Mouse (Mus musculus): ENCODE measurements around the gene Bag3.

Gene Bag3

GRCm38 (mm10) chr7:128537676-128538075 is 14.3 kb downstream of the Bag3 start:
- DNase-seq (ENCODE audit: low spot score in 2 of 2): no peak

GRCm38 (mm10) chr7:128538196-128538595 is 14.8 kb downstream of the Bag3 start:
- DNase-seq (ENCODE audit: low spot score in 2 of 2): no peak

GRCm38 (mm10) chr7:128538769-128539168 is 15.4 kb downstream of the Bag3 start:
- DNase-seq (ENCODE audit: low spot score in 2 of 2): no peak

DNA sequence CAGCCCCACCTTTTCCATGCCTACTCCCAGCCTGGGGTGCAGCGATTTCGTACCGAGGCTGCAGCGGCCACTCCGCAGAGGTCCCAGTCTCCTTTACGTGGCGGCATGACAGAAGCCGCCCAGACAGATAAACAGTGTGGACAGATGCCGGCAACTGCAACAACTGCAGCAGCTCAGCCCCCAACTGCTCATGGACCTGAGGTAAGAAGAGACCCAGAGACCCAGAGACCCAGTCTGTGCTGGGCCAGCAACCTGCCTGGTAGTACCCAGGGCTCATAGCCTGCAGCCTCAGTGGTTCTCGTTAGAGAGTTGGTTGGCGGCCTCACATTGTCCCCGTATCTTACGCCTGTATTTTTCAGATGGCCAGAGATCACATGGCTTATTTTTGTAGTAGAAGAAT is 16.7 kb downstream of the Bag3 start:
- DNase-seq (ENCODE audit: low spot score in 2 of 2): no peak

GRCm38 (mm10) chr7:128540734-128541133 is 17.3 kb downstream of the Bag3 start:
- no peak for DNase-seq (ENCODE audit: low spot score in 2 of 2)

GRCm38 (mm10) chr7:128541186-128541585 is 17.8 kb downstream of the Bag3 start:
- no peak for DNase-seq (ENCODE audit: low spot score in 2 of 2)

GRCm38 (mm10) chr7:128541771-128542170 is 18.4 kb downstream of the Bag3 start:
- no peak for DNase-seq (ENCODE audit: low spot score in 2 of 2)

DNA sequence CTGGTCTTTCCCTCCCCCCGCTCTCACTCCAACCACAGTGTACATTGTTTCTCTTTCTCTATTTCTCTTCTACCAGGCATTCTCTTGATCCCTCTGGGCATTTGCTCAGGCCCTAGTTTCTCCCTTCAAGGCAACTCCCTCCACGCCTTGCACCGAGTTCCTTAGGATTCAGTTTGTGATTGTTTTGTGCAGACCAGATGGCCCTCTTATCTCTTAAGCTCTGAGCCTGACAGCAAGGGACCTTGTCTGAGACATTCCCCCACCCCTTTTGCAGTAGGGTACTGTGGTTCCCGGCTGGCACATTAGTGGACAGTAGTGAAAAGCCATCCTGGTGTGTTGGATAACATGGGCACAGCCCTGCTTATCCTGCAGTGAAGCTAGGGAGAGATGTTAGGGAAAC is 19.1 kb downstream of the Bag3 start:
- no peak for DNase-seq (ENCODE audit: low spot score in 2 of 2)

- no peak for DNase-seq (ENCODE audit: low spot score in 2 of 2)
Observed at GRCm38 (mm10) chr7:128543148-128543855, 19.9 kb downstream of the Bag3 start.

DNA sequence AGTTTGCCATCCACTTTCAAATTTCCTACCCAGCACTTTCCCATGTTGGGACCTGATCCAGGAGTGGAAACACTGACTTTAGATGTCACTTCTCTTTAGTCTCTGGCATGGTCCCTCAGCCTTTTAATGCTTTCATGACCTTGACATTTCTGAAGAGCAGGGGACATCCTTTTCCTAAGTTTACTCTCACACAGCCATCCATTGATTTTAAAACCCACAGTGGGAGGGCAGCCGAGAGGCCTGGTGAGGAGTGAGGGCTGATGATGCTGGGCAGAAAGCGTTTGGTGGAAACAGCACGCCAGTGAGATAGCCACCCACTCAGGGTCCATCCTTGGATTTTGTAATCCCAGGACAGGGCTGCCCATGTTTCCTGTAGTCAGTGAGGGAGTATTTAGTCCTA is 20.5 kb downstream of the Bag3 start:
- DNase-seq (ENCODE audit: low spot score in 2 of 2): no peak

DNA sequence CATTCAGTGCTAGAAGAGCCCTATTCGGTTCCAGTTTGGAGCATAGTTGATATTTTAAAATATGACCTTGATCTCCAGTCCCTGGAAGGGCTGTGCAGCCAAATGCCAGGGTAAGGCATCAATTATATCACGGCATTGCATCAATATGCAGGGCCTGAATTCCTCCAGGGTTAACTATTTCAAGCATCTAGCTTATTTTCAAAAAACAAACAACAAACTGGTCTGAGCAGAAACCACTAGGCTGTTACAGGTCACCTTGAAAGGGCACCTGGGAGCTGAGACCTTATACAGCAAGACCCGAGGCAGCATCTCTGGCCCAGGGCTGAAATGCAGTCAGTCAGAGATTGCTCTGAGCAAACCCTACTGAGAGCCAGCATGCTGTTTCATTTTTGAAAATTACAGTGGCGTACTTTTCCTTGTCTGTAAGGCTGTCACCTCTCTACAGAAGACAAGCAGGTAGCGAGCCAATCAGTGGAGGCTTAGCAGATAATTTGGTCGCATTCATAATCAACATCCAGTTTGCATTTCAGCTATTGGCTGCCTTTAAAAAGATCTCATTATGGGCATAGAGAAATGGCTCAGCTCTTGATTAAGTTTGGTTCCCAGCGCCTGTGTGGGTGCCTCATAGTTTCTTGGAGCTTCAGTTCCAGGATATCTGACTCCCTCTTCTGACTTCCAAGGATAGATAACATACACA is 21.3 kb downstream of the Bag3 start:
- no peak for DNase-seq (ENCODE audit: low spot score in 2 of 2)

DNA sequence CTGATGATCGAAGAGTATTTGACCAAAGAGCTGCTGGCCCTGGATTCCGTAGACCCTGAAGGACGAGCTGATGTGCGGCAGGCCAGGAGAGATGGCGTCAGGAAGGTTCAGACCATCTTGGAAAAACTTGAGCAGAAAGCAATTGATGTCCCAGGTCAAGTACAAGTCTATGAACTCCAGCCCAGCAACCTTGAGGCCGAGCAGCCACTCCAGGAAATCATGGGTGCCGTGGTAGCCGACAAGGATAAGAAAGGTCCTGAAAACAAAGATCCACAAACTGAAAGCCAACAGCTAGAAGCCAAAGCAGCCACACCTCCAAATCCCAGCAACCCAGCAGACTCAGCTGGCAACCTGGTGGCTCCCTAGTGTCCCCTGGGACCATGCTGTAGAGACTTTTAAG is 22.6 kb downstream of the Bag3 start:
- DNase-seq (ENCODE audit: low spot score in 2 of 2): no peak

- no peak for DNase-seq (ENCODE audit: low spot score in 2 of 2)
Observed at GRCm38 (mm10) chr7:128549137-128549536, 25.7 kb downstream of the Bag3 start.

DNA sequence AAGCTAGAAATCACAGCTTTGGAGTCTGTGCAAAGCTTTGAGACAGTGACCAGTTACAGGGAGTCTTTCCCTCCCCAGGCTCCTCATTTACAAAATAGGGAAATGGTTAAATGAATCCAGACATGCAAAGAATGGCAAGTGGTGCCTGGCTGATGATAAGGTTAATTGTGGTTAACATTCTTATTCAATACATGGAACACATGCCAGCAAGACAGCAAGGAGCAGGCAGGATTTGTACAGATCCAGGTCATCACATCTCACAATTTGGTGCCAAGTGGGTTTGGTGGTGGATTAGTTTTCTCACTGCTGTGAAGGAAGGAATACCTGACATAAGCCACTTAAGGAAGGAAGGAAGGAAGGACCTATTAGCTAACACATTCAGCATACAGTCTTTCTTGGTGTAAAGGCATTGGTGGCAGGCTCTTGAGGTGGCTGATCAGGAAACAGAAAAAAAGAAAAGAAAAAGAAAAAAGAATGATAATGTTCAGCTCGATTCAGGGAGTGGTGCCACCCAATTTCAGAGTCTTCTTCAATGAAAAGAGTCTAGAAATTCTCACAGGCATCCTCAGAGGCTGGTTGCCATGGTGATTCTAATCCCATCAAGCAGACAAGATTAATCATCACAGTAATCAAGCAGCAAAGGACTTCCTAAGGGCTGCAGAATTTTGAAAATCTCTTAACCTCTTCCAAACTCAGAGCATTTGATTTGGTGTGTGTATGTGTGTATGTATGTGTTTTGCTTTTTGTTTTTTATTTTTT is 27.1 kb downstream of the Bag3 start:
- DNase-seq (ENCODE audit: low spot score in 2 of 2): no peak

DNA sequence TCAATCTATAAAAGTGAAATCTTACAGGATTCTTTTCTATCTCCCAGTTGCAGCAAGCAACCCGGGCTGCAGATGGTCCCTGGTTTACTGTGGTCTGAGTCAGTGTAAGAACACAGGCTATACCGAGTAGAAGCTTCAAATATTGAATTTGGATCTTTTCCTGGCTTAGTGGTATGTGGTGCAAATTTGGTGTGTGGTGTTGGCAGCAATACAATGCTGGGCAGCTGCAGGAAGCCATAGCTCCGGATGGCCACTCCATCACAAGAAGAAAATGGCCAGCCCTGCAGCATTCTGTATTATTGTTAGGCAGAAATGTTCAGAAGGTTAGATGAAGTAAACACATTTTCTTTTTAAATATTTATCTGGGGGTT is 27.7 kb downstream of the Bag3 start:
- DNase-seq (ENCODE audit: low spot score in 2 of 2): no peak

- DNase-seq (ENCODE audit: low spot score in 2 of 2): no peak
Observed at GRCm38 (mm10) chr7:128553105-128553705, 29.8 kb downstream of the Bag3 start.

DNA sequence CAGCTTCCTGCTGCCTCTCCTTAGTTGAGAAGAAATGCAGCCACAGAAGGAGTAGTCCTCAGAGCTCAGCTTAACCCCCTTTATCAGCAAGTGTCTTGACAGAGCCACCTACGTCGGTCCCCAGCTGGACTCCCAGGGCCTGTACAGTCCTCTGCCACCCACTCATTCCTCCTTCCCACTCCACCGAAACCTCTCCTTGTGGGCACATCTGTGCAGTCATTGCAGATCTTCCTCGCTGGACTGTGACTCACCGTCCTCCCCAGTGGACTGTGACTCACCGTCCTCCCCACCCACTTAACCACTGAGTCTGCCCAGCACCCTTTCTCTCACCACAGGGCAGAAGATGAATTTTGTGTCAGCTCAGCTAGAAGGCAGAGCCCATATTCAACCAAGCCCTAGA is 31.1 kb downstream of the Bag3 start:
- no peak for DNase-seq (ENCODE audit: low spot score in 2 of 2)

GRCm38 (mm10) chr7:128555141-128555750 is 31.8 kb downstream of the Bag3 start:
- DNase-seq (ENCODE audit: low spot score in 2 of 2): no peak

- no peak for DNase-seq (ENCODE audit: low spot score in 2 of 2)
Observed at GRCm38 (mm10) chr7:128556923-128557430, 33.6 kb downstream of the Bag3 start.

DNA sequence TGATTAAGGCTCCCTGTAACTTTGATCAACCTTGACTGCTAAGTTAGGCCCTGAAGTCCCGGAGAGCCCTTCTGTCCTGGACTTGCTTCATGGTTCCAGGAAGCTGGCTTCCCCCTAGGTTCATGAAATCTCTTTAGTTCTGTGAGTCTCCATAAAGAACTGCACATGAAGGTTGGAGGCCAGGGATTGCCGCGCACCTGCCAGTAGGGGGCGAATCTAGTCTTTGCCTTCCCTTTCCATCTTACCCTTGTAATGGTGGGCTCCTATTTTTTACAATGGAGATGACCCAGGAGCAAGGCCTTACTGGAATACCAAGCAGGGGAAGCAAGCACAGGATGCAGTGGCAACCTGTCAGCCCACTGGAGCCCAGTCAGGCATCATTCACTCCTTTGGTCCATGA is 40.0 kb downstream of the Bag3 start:
- peak; percentile 27 to 61 for DNase-seq (ENCODE audit: low spot score in 2 of 2)

DNA sequence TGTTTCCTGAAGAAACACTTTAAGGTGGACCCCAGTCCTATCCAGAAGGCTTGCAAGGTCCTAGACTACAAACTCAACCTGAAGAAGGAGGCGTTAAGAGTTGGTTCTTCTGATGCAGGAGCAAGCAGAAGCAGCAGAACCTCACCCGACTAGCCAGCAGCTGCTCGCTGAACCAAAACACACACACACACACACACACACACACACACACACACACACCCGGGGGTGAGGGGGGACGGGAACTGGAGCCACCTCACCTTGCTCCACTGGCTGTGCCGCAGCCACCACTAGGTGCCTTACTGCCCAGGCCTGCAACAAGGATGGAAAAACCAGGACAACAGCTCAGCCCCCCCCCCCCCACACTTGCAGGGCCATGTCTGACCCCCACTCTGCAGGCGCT is 42.9 kb downstream of the Bag3 start:
- peak in 1 of 2 experiments; percentile 36 for DNase-seq (ENCODE audit: low spot score in 2 of 2)

All from spleen, postnatal 10 days (tissue).